Mouse (Mus musculus): ENCODE data around the gene Rapsn.

- TF ChIP-seq SMC3 (IDR thresholded peaks at IDR 0.05; ENCODE audit: low read depth, low read length) (no peak), TBP (IDR thresholded peaks at IDR 0.05; ENCODE audit: low read depth, low read length) (no peak)
Measured at GRCm38 (mm10) chr2:91058435-91058834, 23.0 kb downstream of the Rapsn start.

Measured in MEL (cell line).